In the genomic region with DNA sequence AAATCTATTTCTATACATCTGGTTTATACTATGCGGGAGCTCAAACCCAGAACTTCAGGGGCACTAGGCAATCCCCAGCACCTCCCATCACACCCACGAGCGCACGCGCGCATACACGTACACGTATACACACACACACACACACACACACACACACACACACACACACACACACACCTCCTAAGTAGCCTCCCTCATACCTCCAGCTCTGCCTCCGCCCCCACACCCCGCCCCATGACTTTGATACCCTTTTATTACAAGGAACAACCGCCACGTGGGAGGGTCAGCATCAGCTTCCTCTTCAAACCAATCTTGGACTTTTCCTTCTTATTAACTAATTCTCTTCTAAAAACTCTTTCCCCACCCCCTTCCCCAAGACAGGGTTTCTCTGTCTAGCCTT, we compare ENCODE assay signal across 1 mouse cellular context.
TF ChIP-seq lines count a peak whose summit lies in the region.

No protein-coding gene starts in this region.

TF ChIP-seq in MEL, 35 proteins besides CTCF, POLR2A, EP300 and RAD21:
- TF ChIP-seq MAX (IDR thresholded peaks at IDR 0.05; ENCODE audit: low read length) (peak; percentile 60; the same call in 1 of the 2 replicates), USF1 (IDR thresholded peaks at IDR 0.05; ENCODE audit: low read depth, low read length) (peak; percentile 69), MXI1 (IDR thresholded peaks at IDR 0.05; ENCODE audit: low read depth, low read length) (peak; percentile 65), UBTF (IDR thresholded peaks at IDR 0.05; ENCODE audit: borderline replicate concordance, insufficient read depth, low read depth, low read length) (no peak), NRF1 (IDR thresholded peaks at IDR 0.05; ENCODE audit: insufficient read depth, low read depth, low read length, poor library complexity, severe bottlenecking) (peak; percentile 38; the same call in 1 of the 2 replicates), MYC (IDR thresholded peaks at IDR 0.05; ENCODE audit: low read depth, low read length) (peak; percentile 68), JUND (IDR thresholded peaks at IDR 0.05; ENCODE audit: low read depth, low read length) (no peak)
